Mouse (Mus musculus) MEL (cell line): ENCODE data around the gene Wars2. TPM values are rescaled to one million over a fixed set of nuclear protein-coding genes. Genes with fewer than 3 reads are reported as not detected.

Source experiments
- DNase-seq: peaks from one replicate; pipeline ENCODE4 v3.0.0; 2011; ENCODE audit warnings: low read depth, low spot score
- H3K27ac ChIP-seq: 2 replicates; pipeline ENCODE4 v1.5.1; 2012; ENCODE audit warnings: low read depth, mild to moderate bottlenecking, control low read depth, low read length, moderate library complexity; ENCODE audit not compliant: control insufficient read depth
- H3K27me3 ChIP-seq, 2 experiments: fragments of 150-350 bp in 1 of 2; sonication (generic) in 1 of 2; 2 replicates each; pipeline ENCODE4 v1.6.1; 2012; ENCODE audit warnings: low read length in 2 of 2, mild to moderate bottlenecking in 2 of 2, improper control_type of control experiment in 1 of 2, moderate library complexity in 1 of 2; ENCODE audit not compliant: insufficient read depth in 2 of 2, control insufficient read depth in 1 of 2
- H3K36me3 ChIP-seq, 2 experiments: 2 replicates each; pipeline ENCODE4 v1.6.1; 2012 to 2014; ENCODE audit warnings: low read length in 2 of 2, improper control_type of control experiment in 1 of 2, inconsistent platforms in 1 of 2, mild to moderate bottlenecking in 1 of 2; ENCODE audit not compliant: insufficient read depth in 2 of 2, control insufficient read depth in 1 of 2
- H3K4me1 ChIP-seq, 2 experiments: fragments of 150-350 bp in 1 of 2; sonication (generic) in 1 of 2; 2 replicates each; pipeline ENCODE4 v1.6.1; 2012; ENCODE audit warnings: low read length in 2 of 2, improper control_type of control experiment in 1 of 2, mild to moderate bottlenecking in 1 of 2; ENCODE audit not compliant: insufficient read depth in 2 of 2, control insufficient read depth in 1 of 2
- H3K4me3 ChIP-seq, 2 experiments: fragments of 150-350 bp in 1 of 2; sonication (generic) in 1 of 2; 2 replicates each; pipeline ENCODE4 v1.5.1; 2012; ENCODE audit warnings: low read depth in 2 of 2, low read length in 2 of 2, mild to moderate bottlenecking in 2 of 2, moderate library complexity in 2 of 2, control low read depth in 1 of 2, improper control_type of control experiment in 1 of 2; ENCODE audit not compliant: control insufficient read depth in 1 of 2, insufficient read depth in 1 of 2
- H3K79me2 ChIP-seq: 2 replicates; pipeline ENCODE4 v1.6.1; 2012; ENCODE audit warnings: mild to moderate bottlenecking, low read length, moderate library complexity; ENCODE audit not compliant: control insufficient read depth, poor library complexity, insufficient read depth
- H3K9ac ChIP-seq: 2 replicates; pipeline ENCODE4 v1.6.1; 2012; ENCODE audit warnings: low read depth, mild to moderate bottlenecking, control low read depth, low read length, moderate library complexity; ENCODE audit not compliant: control insufficient read depth, poor library complexity, severe bottlenecking
- H3K9me3 ChIP-seq: fragments of 150-350 bp; sonication (generic); replicated peaks from 2 replicates; pipeline ENCODE4 v1.6.1; 2012; ENCODE audit warnings: mild to moderate bottlenecking, low read length, improper control_type of control experiment, moderate library complexity; ENCODE audit not compliant: insufficient read depth
- BHLHE40 ChIP-seq: IDR thresholded peaks from 2 replicates; pipeline ENCODE4 v1.6.1; 2012; ENCODE audit warnings: low read depth, mild to moderate bottlenecking, inconsistent platforms, low read length, improper control_type of control experiment, borderline replicate concordance
- CHD2 ChIP-seq: IDR thresholded peaks from 2 replicates; pipeline ENCODE4 v1.6.1; 2011; ENCODE audit warnings: low read length, improper control_type of control experiment
- CTCF ChIP-seq, 3 experiments: IDR thresholded peaks in 2 of 3; conservative IDR thresholded peaks in 1 of 3; 2 replicates each; pipeline ENCODE4 v1.5.1; 2011 to 2012; ENCODE audit warnings: low read length in 3 of 3, low read depth in 2 of 3, mild to moderate bottlenecking in 2 of 3, improper control_type of control experiment in 1 of 3, inconsistent platforms in 1 of 3, mixed read lengths in 1 of 3, moderate library complexity in 1 of 3; ENCODE audit not compliant: control insufficient read depth in 1 of 3, insufficient read depth in 1 of 3, poor library complexity in 1 of 3, severe bottlenecking in 1 of 3
- E2F4 ChIP-seq: IDR thresholded peaks from 2 replicates; pipeline ENCODE4 v1.6.1; 2011; ENCODE audit warnings: low read depth, low read length, improper control_type of control experiment, borderline replicate concordance
- ELF1 ChIP-seq: IDR thresholded peaks from 2 replicates; pipeline ENCODE4 v1.6.1; 2014; ENCODE audit warnings: low read depth, mild to moderate bottlenecking, inconsistent platforms, low read length, improper control_type of control experiment, moderate library complexity
- EP300 ChIP-seq, 2 experiments: IDR thresholded peaks; 2 replicates each; pipeline ENCODE4 v1.6.1; 2011; ENCODE audit warnings: improper control_type of control experiment in 2 of 2, low read length in 2 of 2, low read depth in 1 of 2, mild to moderate bottlenecking in 1 of 2
- ETS1 ChIP-seq: IDR thresholded peaks from 2 replicates; pipeline ENCODE4 v1.6.1; 2012; ENCODE audit warnings: low read depth, mild to moderate bottlenecking, inconsistent platforms, low read length, improper control_type of control experiment, moderate library complexity
- GATA1 ChIP-seq: IDR thresholded peaks from 2 replicates; pipeline ENCODE4 v1.6.1; 2011; ENCODE audit warnings: low read depth, low read length, improper control_type of control experiment
- HCFC1 ChIP-seq: IDR thresholded peaks from 2 replicates; pipeline ENCODE4 v1.6.1; 2012; ENCODE audit warnings: low read depth, mild to moderate bottlenecking, inconsistent platforms, low read length, improper control_type of control experiment, moderate library complexity
- KAT2A ChIP-seq: conservative IDR thresholded peaks from 2 replicates; pipeline ENCODE4 v1.6.1; 2012; ENCODE audit warnings: low read depth, low read length, improper control_type of control experiment, inconsistent platforms
- MAFK ChIP-seq: IDR thresholded peaks from 2 replicates; pipeline ENCODE4 v1.6.1; 2011; ENCODE audit warnings: low read depth, mild to moderate bottlenecking, low read length, improper control_type of control experiment, borderline replicate concordance
- MAX ChIP-seq: IDR thresholded peaks from 2 replicates; pipeline ENCODE4 v1.6.1; 2011; ENCODE audit warnings: low read length, improper control_type of control experiment
- MAZ ChIP-seq: IDR thresholded peaks from 2 replicates; pipeline ENCODE4 v1.6.1; 2012; ENCODE audit warnings: low read depth, mild to moderate bottlenecking, inconsistent platforms, low read length, improper control_type of control experiment
- MEF2A ChIP-seq: IDR thresholded peaks from 2 replicates; pipeline ENCODE4 v1.6.1; 2014; ENCODE audit warnings: low read depth, mild to moderate bottlenecking, inconsistent platforms, low read length, improper control_type of control experiment; ENCODE audit not compliant: poor library complexity, insufficient replicate concordance, severe bottlenecking; ENCODE audit errors: extremely low read depth
- MXI1 ChIP-seq: IDR thresholded peaks from 2 replicates; pipeline ENCODE4 v1.6.1; 2011; ENCODE audit warnings: mild to moderate bottlenecking, low read depth, low read length, improper control_type of control experiment
- MYB ChIP-seq: IDR thresholded peaks from 2 replicates; pipeline ENCODE4 v1.6.1; 2011; ENCODE audit warnings: mild to moderate bottlenecking, low read depth, low read length, improper control_type of control experiment
- MYC ChIP-seq: IDR thresholded peaks from 2 replicates; pipeline ENCODE4 v1.6.1; 2011; ENCODE audit warnings: low read depth, mild to moderate bottlenecking, low read length, improper control_type of control experiment, moderate library complexity
- NELFE ChIP-seq: IDR thresholded peaks from 2 replicates; pipeline ENCODE4 v1.6.1; 2011; ENCODE audit warnings: low read depth, low read length, improper control_type of control experiment
- NRF1 ChIP-seq: IDR thresholded peaks from 2 replicates; pipeline ENCODE4 v1.6.1; 2014; ENCODE audit warnings: low read depth, mild to moderate bottlenecking, inconsistent platforms, low read length, improper control_type of control experiment, moderate library complexity; ENCODE audit not compliant: poor library complexity, insufficient read depth, severe bottlenecking
- POLR2A ChIP-seq, 2 experiments: IDR thresholded peaks; 2 replicates each; pipeline ENCODE4 v1.6.1; 2011 to 2012; ENCODE audit warnings: low read length in 2 of 2, mild to moderate bottlenecking in 2 of 2, control low read depth in 1 of 2, improper control_type of control experiment in 1 of 2, low read depth in 1 of 2, moderate library complexity in 1 of 2; ENCODE audit not compliant: control insufficient read depth in 1 of 2, insufficient read depth in 1 of 2, poor library complexity in 1 of 2
- POLR2AphosphoS2 ChIP-seq: IDR thresholded peaks from 2 replicates; pipeline ENCODE4 v1.6.1; 2011; ENCODE audit warnings: low read length, improper control_type of control experiment
- POLR2AphosphoS5 ChIP-seq: IDR thresholded peaks from 2 replicates; pipeline ENCODE4 v1.6.1; 2012; ENCODE audit warnings: low read depth, borderline replicate concordance, mild to moderate bottlenecking, inconsistent platforms, low read length, moderate library complexity, mixed read lengths
- RAD21 ChIP-seq: IDR thresholded peaks from 2 replicates; pipeline ENCODE4 v1.6.1; 2011; ENCODE audit warnings: mild to moderate bottlenecking, low read depth, low read length, improper control_type of control experiment
- RCOR1 ChIP-seq: IDR thresholded peaks from 2 replicates; pipeline ENCODE4 v1.6.1; 2012; ENCODE audit warnings: low read depth, mild to moderate bottlenecking, inconsistent platforms, low read length, improper control_type of control experiment
- SIN3A ChIP-seq: IDR thresholded peaks from 2 replicates; pipeline ENCODE4 v1.6.1; 2012; ENCODE audit warnings: low read length, improper control_type of control experiment, inconsistent platforms
- SMC3 ChIP-seq: IDR thresholded peaks from 2 replicates; pipeline ENCODE4 v1.6.1; 2011; ENCODE audit warnings: low read depth, low read length, improper control_type of control experiment
- TBP ChIP-seq: IDR thresholded peaks from 2 replicates; pipeline ENCODE4 v1.8.0; 2011; ENCODE audit warnings: low read depth, low read length, improper control_type of control experiment
- TCF12 ChIP-seq: IDR thresholded peaks from 2 replicates; pipeline ENCODE4 v1.6.1; 2014; ENCODE audit warnings: low read depth, mild to moderate bottlenecking, inconsistent platforms, low read length, improper control_type of control experiment, moderate library complexity
- UBTF ChIP-seq: IDR thresholded peaks from 2 replicates; pipeline ENCODE4 v1.6.1; 2012; ENCODE audit warnings: low read depth, mild to moderate bottlenecking, inconsistent platforms, low read length, improper control_type of control experiment, moderate library complexity, borderline replicate concordance; ENCODE audit not compliant: insufficient read depth
- USF1 ChIP-seq: IDR thresholded peaks from 2 replicates; pipeline ENCODE4 v1.6.1; 2014; ENCODE audit warnings: low read depth, mild to moderate bottlenecking, inconsistent platforms, low read length, improper control_type of control experiment, moderate library complexity
- ZC3H11A ChIP-seq: IDR thresholded peaks from 2 replicates; pipeline ENCODE4 v1.6.1; 2012; ENCODE audit warnings: low read depth, mild to moderate bottlenecking, inconsistent platforms, low read length, improper control_type of control experiment
- ZKSCAN1 ChIP-seq: IDR thresholded peaks from 2 replicates; pipeline ENCODE4 v1.6.1; 2012; ENCODE audit warnings: low read depth, mild to moderate bottlenecking, inconsistent platforms, low read length, improper control_type of control experiment, moderate library complexity
- ZMIZ1 ChIP-seq: IDR thresholded peaks from 2 replicates; pipeline ENCODE4 v1.6.1; 2012; ENCODE audit warnings: low read depth, mild to moderate bottlenecking, inconsistent platforms, low read length, improper control_type of control experiment, moderate library complexity
- ZNF384 ChIP-seq: IDR thresholded peaks from 2 replicates; pipeline ENCODE4 v1.6.1; 2012; ENCODE audit warnings: low read depth, mild to moderate bottlenecking, inconsistent platforms, low read length, improper control_type of control experiment
- polyA plus RNA-seq, 2 experiments: library from polyadenylated mRNA; stranded (reverse) in 1 of 2; unstranded in 1 of 2; fragments of >175 nt in 1 of 2; fragments of >200 nt in 1 of 2; gene quantifications; 2 replicates each; pipeline versions ENCODE4 v1.2.1 to v1.2.4; 2012; ENCODE audit warnings: low replicate concordance in 2 of 2, low read depth in 1 of 2; ENCODE audit not compliant: insufficient read length in 2 of 2, insufficient read depth in 1 of 2, missing spikeins in 1 of 2
- total RNA-seq: library from RNA; depleted of rRNA; stranded (reverse); fragments of 300-350 nt; gene quantifications from 2 replicates; pipeline ENCODE4 v1.2.3, GENCODE M21; 2012; rRNA removed

Gene Wars2
- 7.6 and 8.8 TPM in 2 replicates for total RNA-seq
- 10 to 100 TPM in 1 of 2 experiments, not detected in 1; 11.4 TPM for polyA plus RNA-seq

DNA sequence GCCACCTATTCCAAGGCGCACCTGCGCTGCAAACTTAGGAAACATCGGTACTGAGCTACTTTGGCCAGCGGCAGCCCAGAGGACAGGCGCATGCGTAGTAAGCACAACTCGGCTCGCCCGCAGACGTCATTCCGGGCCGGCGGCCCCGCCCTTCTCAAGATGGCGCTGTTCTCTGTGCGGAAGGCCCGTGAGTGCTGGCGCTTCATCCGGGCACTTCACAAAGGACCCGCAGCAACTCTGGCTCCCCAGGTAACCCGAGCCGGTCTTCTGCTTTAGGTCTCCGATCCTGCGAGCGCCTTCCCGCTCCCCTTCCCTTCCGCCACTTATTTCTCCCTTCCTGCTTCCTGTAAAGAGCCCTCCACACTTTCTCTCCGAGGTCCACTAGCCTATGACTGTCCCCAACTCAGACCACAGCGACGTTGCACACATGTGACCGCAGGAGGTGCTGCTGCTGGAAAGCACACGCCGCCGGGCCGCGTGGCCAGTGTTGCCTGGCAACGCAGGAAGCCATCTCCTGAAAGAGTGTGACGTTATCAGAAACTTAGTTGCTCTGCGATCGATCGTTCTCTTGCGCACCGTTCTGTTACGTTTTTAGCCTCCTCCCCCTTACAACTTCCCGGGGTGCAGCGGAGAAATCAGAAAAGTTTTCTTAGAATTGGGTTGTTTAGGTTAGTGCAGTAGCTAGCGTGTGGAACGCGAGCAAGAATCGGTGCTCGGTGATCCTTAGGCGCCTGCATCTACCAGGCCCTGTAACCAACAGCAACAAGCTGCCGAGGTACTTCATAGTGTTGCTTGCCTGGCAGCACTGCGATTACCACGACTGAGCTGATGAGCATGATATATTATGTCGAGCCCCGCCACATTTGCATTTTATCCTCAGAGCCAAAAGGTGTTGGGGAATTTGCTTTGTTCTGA, at the start of gene Wars2:
Gene Wars2 (plus strand): TSS at position 129 of the 915 bp plus-strand sequence.
- Histone ChIP-seq H3K9me3 (no peaks in the 10 kb centered on the region), H3K36me3 (peaks cover 0 to 8% of the 10 kb centered on the region in 2 experiments; a peak in 2 of 4 replicates), H3K9ac (peak within 1 kb of the TSS; percentile 79), H3K4me3 (peak within 1 kb of the TSS; percentile 70 to 86), H3K79me2 (no peaks in the 10 kb centered on the region; the same call in 1 of the 2 replicates), H3K27me3 (no peaks in the 10 kb centered on the region), H3K27ac (peak within 1 kb of the TSS; percentile 86), H3K4me1 (peaks cover 4% of the 10 kb centered on the region in 2 experiments; a peak in 3 of 4 replicates)
- DNase-seq: peak; percentile 94
- TF ChIP-seq HCFC1 (peak; percentile 76), KAT2A (peak; percentile 48; the same call in 1 of the 2 replicates), ELF1 (peak; percentile 51; the same call in 1 of the 2 replicates), SMC3 (no peak), MAFK (no peak), MYB (no peak), TBP (peak; percentile 44; the same call in 1 of the 2 replicates), CHD2 (no peak), MXI1 (peak; percentile 100), UBTF (no peak), ZC3H11A (no peak), RCOR1 (peak; percentile 15; the same call in 1 of the 2 replicates), ETS1 (peak; percentile 31; the same call in 1 of the 2 replicates), EP300 (IDR thresholded peaks at IDR 0.05; ENCODE audit: low read depth in 1 of 2, low read length in 2 of 2) (0 out of 4 replicates have a peak, but pooled peaks of 1 of the 2 experiments have one; percentile 9), MAZ (peak; percentile 39; the same call in 1 of the 2 replicates), CTCF (IDR thresholded peaks at IDR 0.05 in 2 of 3, conservative IDR thresholded peaks at IDR 0.05 in 1 of 3; ENCODE audit: control insufficient read depth in 1 of 3, insufficient read depth in 1 of 3, low read depth in 2 of 3, low read length in 3 of 3, poor library complexity in 1 of 3, severe bottlenecking in 1 of 3) (no peak), ZMIZ1 (0 out of 2 replicates have a peak, but pooled peaks have one; percentile 57), ZNF384 (no peak), POLR2AphosphoS2 (0 out of 2 replicates have a peak, but pooled peaks have one; percentile 28), E2F4 (no peak), NELFE (peak; percentile 72), MAX (peak; percentile 97), SIN3A (peak; percentile 99), MEF2A (no peak), POLR2AphosphoS5 (no peak), NRF1 (peak; percentile 85), ZKSCAN1 (no peak), GATA1 (peak; percentile 15; the same call in 1 of the 2 replicates), POLR2A (IDR thresholded peaks at IDR 0.05; ENCODE audit: control insufficient read depth in 1 of 2, insufficient read depth in 1 of 2, low read depth in 1 of 2, low read length in 2 of 2, poor library complexity in 1 of 2) (peak in 1 of 2 experiments; percentile 73; a peak in 2 of 4 replicates), MYC (peak; percentile 97), BHLHE40 (0 out of 2 replicates have a peak, but pooled peaks have one; percentile 15), TCF12 (peak; percentile 41), USF1 (peak; percentile 86), RAD21 (no peak)
